Mouse (Mus musculus) bone marrow, adult 2 months (tissue): ENCODE results near the gene 4930512M02Rik. TPM values are rescaled to one million over a fixed set of nuclear protein-coding genes. Genes with fewer than 3 reads are reported as not detected.

Experiments used
- H3K27ac ChIP-seq: fragments of 200-500 bp; 2 replicates; pipeline ENCODE4 v1.5.1; 2012; ENCODE audit warnings: low read depth, mild to moderate bottlenecking, control low read depth, inconsistent platforms, low read length; ENCODE audit not compliant: control insufficient read depth, poor library complexity, insufficient read depth
- H3K4me1 ChIP-seq: fragments of 200-500 bp; 2 replicates; pipeline ENCODE4 v1.6.1; 2011; ENCODE audit warnings: low read length; ENCODE audit not compliant: control insufficient read depth, insufficient read depth
- H3K4me3 ChIP-seq: fragments of 200-500 bp; replicated peaks from 2 replicates; pipeline ENCODE3; 2011; ENCODE audit warnings: mild to moderate bottlenecking, low read depth, low read length, control low read depth; ENCODE audit not compliant: control insufficient read depth
- CTCF ChIP-seq: fragments of 200-500 bp; IDR thresholded peaks from 2 replicates; pipeline ENCODE4 v1.5.1; 2011; ENCODE audit warnings: low read length, control low read depth; ENCODE audit not compliant: control insufficient read depth, insufficient read depth
- POLR2A ChIP-seq: fragments of 200-500 bp; IDR thresholded peaks from 2 replicates; pipeline ENCODE4 v1.6.1; 2011; ENCODE audit warnings: low read depth, mild to moderate bottlenecking, control low read depth, low read length, borderline replicate concordance; ENCODE audit not compliant: control insufficient read depth
- WGBS: fragments of 180-500 bp; shearing (Covaris S2); methylation state at CpG from one replicate; pipeline ENCODE4 v1.1.7; 2018; 5-methylcytosine and 5-hydroxymethylcytosine counted together
- polyA plus RNA-seq: library from polyadenylated mRNA; stranded (reverse); fragments of >200 nt; gene quantifications from 2 replicates; pipeline ENCODE4 v1.2.4, GENCODE M21; 2011; ENCODE audit warnings: low replicate concordance; ENCODE audit not compliant: missing spikeins, insufficient read depth, insufficient read length

The 4930512M02Rik gene
- polyA plus RNA-seq, 1 experiment: not detected

- no peak overlapping the region for H3K4me3 ChIP-seq
- H3K4me1 ChIP-seq: peaks cover 9% of the 10 kb centered on the region
- H3K27ac ChIP-seq: no peak overlapping the region
- TF ChIP-seq POLR2A (no peak), CTCF (no peak)
- 46% methylated on average over 4 of the region's 4 CpGs for WGBS
Measured at GRCm38 (mm10) chr11:11658834-11659233, 31.2 kb upstream of the 4930512M02Rik start.

GRCm38 (mm10) chr11:11657634-11658033 is 30.0 kb upstream of the 4930512M02Rik start:
- Histone ChIP-seq H3K27ac (peak overlapping the region; percentile 54), H3K4me3 (no peak overlapping the region), H3K4me1 (peaks cover 9% of the 10 kb centered on the region)
- 46% methylated on average over 4 of the region's 4 CpGs for WGBS
- TF ChIP-seq CTCF: no peak
- TF ChIP-seq POLR2A: no peak

GRCm38 (mm10) chr11:11656995-11657530 is 29.4 kb upstream of the 4930512M02Rik start:
- no peak for TF ChIP-seq POLR2A
- TF ChIP-seq CTCF: no peak
- Histone ChIP-seq H3K27ac (peak overlapping the region; percentile 44), H3K4me3 (no peak overlapping the region), H3K4me1 (peaks cover 9% of the 10 kb centered on the region)
- WGBS: 10% methylated on average over 5 of the region's 5 CpGs

GRCm38 (mm10) chr11:11656388-11656787 is 28.8 kb upstream of the 4930512M02Rik start:
- WGBS: 26% methylated on average over 3 of the region's 3 CpGs
- H3K27ac ChIP-seq: peak overlapping the region; percentile 44
- no peak overlapping the region for H3K4me3 ChIP-seq
- peaks cover 7% of the 10 kb centered on the region for H3K4me1 ChIP-seq
- TF ChIP-seq POLR2A (no peak), CTCF (no peak)

GRCm38 (mm10) chr11:11644303-11644702 is 16.7 kb upstream of the 4930512M02Rik start:
- peaks cover 1% of the 10 kb centered on the region; the same call in 1 of the 2 replicates for H3K4me1 ChIP-seq
- H3K4me3 ChIP-seq: no peak overlapping the region
- TF ChIP-seq POLR2A (no peak), CTCF (no peak)
- no peak overlapping the region for H3K27ac ChIP-seq

- Histone ChIP-seq H3K27ac (no peak overlapping the region), H3K4me3 (no peak overlapping the region), H3K4me1 (no peaks in the 10 kb centered on the region; the same call in 1 of the 2 replicates)
- WGBS: 28% methylated on average over 4 of the region's 4 CpGs
- TF ChIP-seq POLR2A: no peak
- TF ChIP-seq CTCF: no peak
Measured at GRCm38 (mm10) chr11:11624073-11624705, 3.4 kb downstream of the 4930512M02Rik start.

GRCm38 (mm10) chr11:11609243-11609642 is 18.4 kb downstream of the 4930512M02Rik start:
- no peaks in the 10 kb centered on the region for H3K4me1 ChIP-seq
- no peak for TF ChIP-seq CTCF
- TF ChIP-seq POLR2A: no peak
- no peak overlapping the region for H3K27ac ChIP-seq
- 62% methylated on average over 2 of the region's 2 CpGs for WGBS
- no peak overlapping the region for H3K4me3 ChIP-seq

- no peak overlapping the region for H3K27ac ChIP-seq
- no peak for TF ChIP-seq CTCF
- TF ChIP-seq POLR2A: no peak
- no peak overlapping the region for H3K4me3 ChIP-seq
- 34% methylated on average over 2 of the region's 2 CpGs for WGBS
- no peaks in the 10 kb centered on the region; the same call in 1 of the 2 replicates for H3K4me1 ChIP-seq
Measured at GRCm38 (mm10) chr11:11587327-11587726, 40.3 kb downstream of the 4930512M02Rik start.

GRCm38 (mm10) chr11:11586423-11586822 is 41.2 kb downstream of the 4930512M02Rik start:
- TF ChIP-seq CTCF (no peak), POLR2A (no peak)
- H3K4me1 ChIP-seq: no peaks in the 10 kb centered on the region; the same call in 1 of the 2 replicates
- 89% methylated on average over 1 of the region's 1 CpGs for WGBS
- H3K4me3 ChIP-seq: no peak overlapping the region
- H3K27ac ChIP-seq: no peak overlapping the region
